Mouse (Mus musculus) G1E (cell line): ENCODE results near the gene Tmem132d. TPM values are rescaled to one million over a fixed set of nuclear protein-coding genes. Genes with fewer than 3 reads are reported as not detected.

Experiments used
- ATAC-seq: 2 replicates; pipeline ENCODE4 v1.8.0; 2016; ENCODE audit warnings: mild to moderate bottlenecking; ENCODE audit not compliant: insufficient number of reproducible peaks, poor library complexity, low FRiP score, severe bottlenecking; ENCODE audit errors: extremely low read depth
- DNase-seq: peaks from one replicate; pipeline ENCODE4 v3.0.0; 2012; ENCODE audit warnings: low spot score
- H3K27me3 ChIP-seq: 2 replicates; pipeline ENCODE4 v1.6.1; 2012; ENCODE audit warnings: mild to moderate bottlenecking, low read length, inconsistent platforms; ENCODE audit not compliant: insufficient read depth
- H3K36me3 ChIP-seq: replicated peaks from 2 replicates; pipeline ENCODE3; 2012; ENCODE audit warnings: mild to moderate bottlenecking, inconsistent platforms
- H3K4me1 ChIP-seq: 2 replicates; pipeline ENCODE4 v1.6.1; 2012; ENCODE audit warnings: low read depth, low read length, inconsistent platforms, mixed read lengths; ENCODE audit not compliant: insufficient read depth
- H3K4me3 ChIP-seq: 2 replicates; pipeline ENCODE4 v1.5.1; 2012; ENCODE audit warnings: low read depth, mild to moderate bottlenecking, inconsistent platforms, low read length, moderate library complexity, mixed read lengths
- H3K9me3 ChIP-seq: replicated peaks from 2 replicates; pipeline ENCODE4 v1.6.1; 2012; ENCODE audit warnings: inconsistent platforms
- CTCF ChIP-seq: IDR thresholded peaks from 2 replicates; pipeline ENCODE4 v1.5.1; 2012; ENCODE audit warnings: low read depth, low read length, inconsistent platforms, mixed read lengths
- GATA1 ChIP-seq: IDR thresholded peaks from 2 replicates; pipeline ENCODE4 v1.6.1; 2012; ENCODE audit warnings: borderline replicate concordance, low read length, inconsistent platforms, mixed read lengths
- GATA2 ChIP-seq: IDR thresholded peaks from 2 replicates; pipeline ENCODE4 v1.6.1; 2012; ENCODE audit warnings: low read depth, low read length, inconsistent platforms, borderline replicate concordance
- POLR2AphosphoS5 ChIP-seq: IDR thresholded peaks from 2 replicates; pipeline ENCODE4 v1.6.1; 2012; ENCODE audit warnings: low read depth, low read length, inconsistent platforms; ENCODE audit not compliant: insufficient replicate concordance
- TAL1 ChIP-seq: conservative IDR thresholded peaks from 2 replicates; pipeline ENCODE4 v1.6.1; 2012; ENCODE audit warnings: low read depth, low read length, inconsistent platforms, mixed read lengths
- polyA plus RNA-seq: library from polyadenylated mRNA; stranded (reverse); fragments of >175 nt; gene quantifications from 2 replicates; pipeline ENCODE4 v1.2.3, GENCODE M21; 2012
- total RNA-seq, 2 experiments: library from RNA; stranded (forward) in 1 of 2; stranded (reverse) in 1 of 2; fragments of 200-1000 nt in 1 of 2; fragments of >200 nt in 1 of 2; fragmentation: Nextera tagmentation in 1 of 2; gene quantifications; 2 replicates each; pipeline ENCODE4 v1.2.3; 2014 to 2017

Tmem132d gene
- total and polyA plus RNA-seq, 3 experiments = 0.11 TPM; not detected in 2

DNA sequence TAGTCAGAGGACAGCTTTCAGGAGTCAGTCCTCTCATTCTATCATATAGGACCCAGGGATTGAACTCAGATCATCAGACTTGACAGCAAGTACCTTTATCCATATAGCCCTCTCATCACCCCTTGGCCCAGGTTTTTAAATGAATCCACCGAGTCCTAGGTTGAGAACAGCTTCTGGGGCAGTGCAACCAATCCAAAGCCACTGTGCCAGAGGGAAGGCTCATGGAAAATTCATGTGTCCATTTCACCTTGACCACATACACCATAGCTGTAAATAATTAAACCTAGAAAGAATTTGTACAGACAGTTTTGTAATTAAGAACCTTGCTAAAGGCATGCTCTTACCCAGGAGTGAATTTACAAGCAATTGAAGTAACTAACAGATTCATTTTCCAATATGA, 580.6 kb downstream of the Tmem132d start:
- Histone ChIP-seq H3K36me3 (no peaks in the 10 kb centered on the region), H3K27me3 (no peaks in the 10 kb centered on the region), H3K9me3 (peaks cover 66% of the 10 kb centered on the region), H3K4me1 (no peaks in the 10 kb centered on the region), H3K4me3 (no peak overlapping the region)
- no peak for DNase-seq
- ATAC-seq = no peak
- no peak for TF ChIP-seq GATA1
- TF ChIP-seq GATA2 = no peak
- TF ChIP-seq CTCF = no peak

- ATAC-seq (no peak), DNase-seq (no peak)
- H3K27me3 ChIP-seq = no peaks in the 10 kb centered on the region
- no peak overlapping the region for H3K4me3 ChIP-seq
- no peaks in the 10 kb centered on the region for H3K36me3 ChIP-seq
- H3K9me3 ChIP-seq = peaks cover 51% of the 10 kb centered on the region
- no peaks in the 10 kb centered on the region for H3K4me1 ChIP-seq
- no peak for TF ChIP-seq GATA1
- no peak for TF ChIP-seq POLR2AphosphoS5
- TF ChIP-seq CTCF = no peak
- no peak for TF ChIP-seq GATA2
- TF ChIP-seq TAL1 = no peak
Measured at GRCm38 (mm10) chr5:127831791-127832190, 601.1 kb downstream of the Tmem132d start.

DNA sequence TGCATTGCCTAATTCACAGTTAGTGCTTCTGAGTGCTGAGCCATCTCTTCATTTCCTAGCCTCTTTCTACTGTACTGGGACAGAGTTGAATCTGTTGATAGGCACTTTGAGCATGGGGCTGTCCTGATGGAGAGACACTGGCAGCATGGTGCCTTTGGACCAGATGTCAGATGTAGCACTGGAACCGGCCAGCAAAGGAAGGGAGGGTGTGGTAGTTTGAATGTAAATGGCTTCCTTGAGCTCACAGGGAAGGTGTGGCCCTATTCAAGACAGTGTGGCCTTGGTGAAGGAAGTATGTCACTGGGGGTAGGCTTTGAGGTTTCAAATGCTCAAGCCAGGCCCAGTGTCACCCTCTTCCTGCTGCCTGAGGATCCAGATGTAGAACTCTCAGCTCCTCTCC, 602.0 kb downstream of the Tmem132d start:
- no peaks in the 10 kb centered on the region for H3K36me3 ChIP-seq
- ATAC-seq (no peak), DNase-seq (no peak)
- peaks cover 60% of the 10 kb centered on the region for H3K9me3 ChIP-seq
- H3K4me3 ChIP-seq = no peak overlapping the region
- TF ChIP-seq GATA1 (no peak), POLR2AphosphoS5 (no peak), GATA2 (no peak), TAL1 (no peak), CTCF (no peak)
- H3K27me3 ChIP-seq = no peaks in the 10 kb centered on the region
- no peaks in the 10 kb centered on the region for H3K4me1 ChIP-seq

DNA sequence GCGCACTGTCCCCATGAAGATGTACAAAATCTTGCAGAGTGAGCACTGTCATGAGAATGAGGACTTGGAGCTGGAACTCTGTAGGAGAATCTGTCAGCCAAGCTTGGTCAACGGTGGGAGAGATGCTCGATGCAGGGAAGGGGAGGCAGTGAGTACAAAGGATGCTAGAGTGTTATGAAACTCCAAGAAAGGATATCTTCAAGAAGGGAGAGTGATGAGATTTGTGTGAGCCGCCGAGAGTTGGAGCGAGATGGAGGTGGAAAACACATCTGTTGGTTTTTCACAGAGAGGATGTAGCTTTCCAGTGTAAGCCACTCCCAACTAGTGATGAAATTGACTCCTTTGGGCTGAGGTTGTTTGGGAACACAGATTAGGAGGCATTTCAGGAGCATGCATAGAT, 604.1 kb downstream of the Tmem132d start:
- DNase-seq (no peak), ATAC-seq (no peak)
- no peaks in the 10 kb centered on the region for H3K4me1 ChIP-seq
- TF ChIP-seq GATA2 = no peak
- TF ChIP-seq CTCF = no peak
- TF ChIP-seq TAL1 = no peak
- TF ChIP-seq GATA1 = no peak
- no peak for TF ChIP-seq POLR2AphosphoS5
- no peak overlapping the region for H3K4me3 ChIP-seq
- no peaks in the 10 kb centered on the region for H3K36me3 ChIP-seq
- peaks cover 62% of the 10 kb centered on the region for H3K9me3 ChIP-seq
- H3K27me3 ChIP-seq = no peaks in the 10 kb centered on the region

- Histone ChIP-seq H3K36me3 (no peaks in the 10 kb centered on the region), H3K9me3 (peaks cover 43% of the 10 kb centered on the region), H3K4me3 (no peak overlapping the region), H3K27me3 (no peaks in the 10 kb centered on the region), H3K4me1 (no peaks in the 10 kb centered on the region)
- ATAC-seq = no peak
- TF ChIP-seq TAL1 (no peak), GATA1 (no peak)
- no peak for DNase-seq
Measured at GRCm38 (mm10) chr5:127821960-127822359, 610.9 kb downstream of the Tmem132d start.

GRCm38 (mm10) chr5:127815292-127815691, 617.6 kb downstream of the Tmem132d start:
- no peak for TF ChIP-seq TAL1
- DNase-seq (no peak), ATAC-seq (no peak)
- H3K36me3 ChIP-seq = no peaks in the 10 kb centered on the region
- H3K4me1 ChIP-seq = no peaks in the 10 kb centered on the region
- H3K27me3 ChIP-seq = no peaks in the 10 kb centered on the region
- peaks cover 63% of the 10 kb centered on the region for H3K9me3 ChIP-seq
- H3K4me3 ChIP-seq = no peak overlapping the region

GRCm38 (mm10) chr5:127807419-127807818, 625.5 kb downstream of the Tmem132d start:
- Histone ChIP-seq H3K9me3 (peaks cover 79% of the 10 kb centered on the region), H3K27me3 (no peaks in the 10 kb centered on the region)
- ATAC-seq = no peak

More at GRCm38 (mm10) chr5:127807419-127807818, 625.5 kb downstream of the Tmem132d start:
- H3K36me3 ChIP-seq = no peaks in the 10 kb centered on the region
- no peak overlapping the region for H3K4me3 ChIP-seq
- H3K4me1 ChIP-seq = no peaks in the 10 kb centered on the region
- DNase-seq = no peak
- TF ChIP-seq GATA2 (no peak), CTCF (no peak), POLR2AphosphoS5 (no peak), TAL1 (no peak), GATA1 (no peak)
